Mouse (Mus musculus) megakaryocyte-erythroid progenitor cell, adult 5 weeks (primary cell): ENCODE results near the gene Cyp4f39. TPM values are rescaled to one million over a fixed set of nuclear protein-coding genes. Genes with fewer than 3 reads are reported as not detected.

Source experiments
- polyA plus RNA-seq: library from polyadenylated mRNA; stranded (reverse); fragments of >175 nt; gene quantifications from 2 replicates; pipeline ENCODE4 v1.2.3, GENCODE M21; 2012

Cyp4f39 gene
- polyA plus RNA-seq: 0.24 and 0.26 TPM in 2 replicates

DNA sequence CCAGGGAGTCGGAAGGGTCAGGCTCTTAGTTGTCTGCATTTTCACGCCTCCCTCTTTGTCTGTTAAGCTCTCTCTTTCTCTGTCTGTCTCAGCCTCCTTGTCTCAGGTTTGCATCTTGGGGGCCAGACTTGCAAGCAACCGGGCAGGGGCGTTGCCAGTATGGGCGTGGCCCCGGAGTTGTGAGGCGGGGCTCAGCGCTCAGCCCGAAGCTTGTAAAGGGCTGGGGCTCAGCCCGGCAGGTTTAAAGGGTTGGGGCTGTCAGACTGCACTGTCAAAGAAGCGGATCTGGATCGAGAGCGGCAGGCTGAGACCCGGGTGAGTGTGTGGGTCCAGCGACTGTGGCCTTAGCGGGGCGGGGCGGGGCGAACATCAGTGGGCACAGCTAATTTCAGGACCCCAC lies at the start of gene Cyp4f39:
Cyp4f39 (plus strand) TSS at position 242 of the 400 bp plus-strand sequence.

DNA sequence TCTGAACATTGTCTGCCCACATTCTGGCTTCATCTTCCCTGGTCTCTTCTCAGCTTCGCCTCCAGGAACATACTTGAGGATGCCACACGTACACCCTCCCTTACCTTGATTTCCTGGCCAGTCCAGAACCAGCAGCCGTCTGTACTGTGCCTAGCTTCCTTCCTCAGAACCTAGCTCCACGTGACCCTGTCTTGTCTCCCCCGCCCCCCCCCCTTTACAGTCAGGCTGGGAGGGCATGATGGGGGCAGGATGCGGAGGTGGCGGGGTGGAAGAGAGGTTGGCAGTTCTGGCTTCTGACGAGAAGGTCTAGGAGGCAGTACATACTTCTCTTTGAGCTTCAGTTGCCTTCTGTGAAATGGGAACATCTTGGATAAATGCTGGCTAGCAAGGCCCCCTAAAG lies 49.1 kb upstream of the Cyp4f39 start, which contains the start of gene Rasal3:
Rasal3 (minus strand) TSS at position 167 of the 400 bp plus-strand sequence.

DNA sequence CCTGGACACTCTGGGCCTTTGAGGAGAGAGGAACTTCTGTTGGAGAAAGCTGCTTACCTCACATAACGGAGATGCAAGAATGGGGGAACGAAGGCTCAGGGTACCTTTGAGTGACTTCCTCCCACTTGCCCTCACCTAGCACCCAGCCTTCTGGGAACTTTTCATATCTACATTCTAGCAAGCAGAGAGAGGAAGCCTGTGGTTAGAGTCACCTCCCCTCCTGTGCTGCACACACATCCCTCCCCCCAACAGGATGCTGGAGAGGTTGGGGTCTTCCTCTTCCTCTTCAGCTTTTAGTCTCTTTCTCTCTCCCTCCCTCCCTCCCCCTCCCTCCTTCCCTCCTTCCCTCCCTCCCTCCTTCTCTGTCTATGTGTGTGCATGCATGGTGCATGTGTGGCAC lies 28.5 kb upstream of the Cyp4f39 start, which contains the start of gene Pglyrp2:
Pglyrp2 (minus strand) TSS at position 134 of the 400 bp plus-strand sequence.

GRCm38 (mm10) chr17:32505851-32506728 lies 53.6 kb downstream of the Cyp4f39 start, which contains the start of gene Cyp4f17:
TSS of gene Cyp4f17 (plus strand) at chr17:32506050.

DNA sequence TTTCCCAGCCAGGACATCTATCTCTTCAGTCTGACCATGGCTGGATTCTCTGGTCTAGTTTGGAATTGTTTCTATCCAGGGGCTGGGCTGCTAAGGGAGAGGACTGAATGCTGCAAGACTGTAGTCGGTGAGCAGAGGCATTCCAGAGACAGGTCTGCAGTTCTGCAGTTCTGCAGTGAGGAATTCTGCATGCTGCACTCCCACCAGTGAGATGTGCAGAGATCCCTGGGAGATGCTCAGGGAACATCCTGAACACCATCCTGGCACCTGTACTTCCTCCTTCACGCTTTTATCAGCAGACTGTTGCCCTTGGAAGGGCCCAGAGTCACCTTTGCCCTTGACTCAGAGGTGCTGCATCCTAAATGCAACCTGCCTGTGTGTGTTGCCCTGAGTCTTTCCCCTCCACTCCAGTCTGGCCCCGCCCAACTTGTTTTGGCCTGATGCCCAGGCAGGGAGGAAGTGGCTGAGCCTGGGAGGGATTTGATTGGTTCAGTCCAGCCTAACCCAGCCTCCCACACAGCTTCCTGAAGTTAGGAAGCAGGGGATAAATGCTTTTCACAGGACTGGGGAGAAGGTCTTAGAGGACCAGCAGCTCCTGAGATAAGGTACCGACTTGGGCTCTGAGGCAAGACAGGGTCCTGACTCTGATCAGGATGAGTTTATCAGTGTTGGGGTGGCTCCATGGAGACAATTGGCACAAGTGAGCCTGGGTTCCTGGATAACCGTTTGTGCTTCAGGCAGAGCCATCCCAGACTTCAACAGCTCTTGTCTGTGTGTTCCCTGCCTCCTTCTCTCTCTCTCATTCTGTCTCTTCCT lies 83.7 kb downstream of the Cyp4f39 start, which contains the start of gene Cyp4f16:
Cyp4f16 (plus strand) TSS at position 508 of the 816 bp plus-strand sequence.

Other genes with a start within 250 kb of the Cyp4f39 start
- 241 and 382 TPM in 2 replicates for gene Brd4, start 168.0 kb upstream of the Cyp4f39 start, polyA plus RNA-seq
- 304 and 360 TPM in 2 replicates for gene Akap8, start 131.5 kb upstream of the Cyp4f39 start, polyA plus RNA-seq
- gene Akap8l, start 102.1 kb upstream of the Cyp4f39 start, polyA plus RNA-seq: 138 and 164 TPM in 2 replicates
- 84.1 and 101 TPM in 2 replicates for gene Wiz, start 63.3 kb upstream of the Cyp4f39 start, polyA plus RNA-seq
- 62.6 and 69.4 TPM in 2 replicates for gene Rasal3, start 49.1 kb upstream of the Cyp4f39 start, polyA plus RNA-seq
- gene Pglyrp2, start 28.6 kb upstream of the Cyp4f39 start, polyA plus RNA-seq: 2.9 and 4.8 TPM in 2 replicates
- gene Cyp4f17, start 53.3 kb downstream of the Cyp4f39 start, polyA plus RNA-seq: 0.80 and 0.89 TPM in 2 replicates
- 3.6 and 4.7 TPM in 2 replicates for gene Cyp4f16, start 83.8 kb downstream of the Cyp4f39 start, polyA plus RNA-seq
- not detected in 2 replicates for gene Cyp4f37, start 168.6 kb downstream of the Cyp4f39 start, polyA plus RNA-seq
- gene Cyp4f40, start 206.2 kb downstream of the Cyp4f39 start, polyA plus RNA-seq: not detected in 2 replicates
- not detected in 2 replicates for gene Cyp4f15, start 232.9 kb downstream of the Cyp4f39 start, polyA plus RNA-seq